In the genomic region with DNA sequence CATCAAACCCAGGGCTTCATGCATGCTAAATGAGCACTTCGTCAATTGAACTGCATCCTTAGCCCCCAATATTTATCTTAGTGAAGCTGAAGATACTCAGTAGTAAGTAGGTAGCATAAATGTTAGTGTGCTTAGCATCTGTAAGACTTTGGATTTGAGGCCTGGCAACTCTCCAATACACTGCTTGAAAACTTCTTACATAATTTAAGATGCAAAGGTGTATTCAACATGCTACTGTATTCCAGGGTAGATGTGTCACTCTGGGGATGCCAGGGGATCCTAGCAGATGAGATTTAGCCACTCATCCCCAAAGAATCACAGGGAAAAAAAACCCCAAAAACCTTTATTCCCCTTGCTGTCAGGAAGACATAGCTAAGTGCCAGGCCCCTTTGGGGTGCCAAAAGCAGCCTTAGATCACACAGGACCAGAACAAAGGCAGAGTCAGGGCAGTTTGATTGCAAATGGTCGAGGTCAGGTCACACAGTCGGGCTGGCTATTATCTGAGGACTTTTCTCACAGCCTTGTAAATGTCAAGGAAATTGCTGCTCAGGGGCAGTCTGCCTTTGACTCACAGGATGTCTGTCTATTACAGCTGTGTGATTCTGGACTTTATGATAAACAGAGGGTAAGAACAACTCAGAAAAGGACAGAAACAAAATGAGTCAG, we compare ENCODE assay signal across 10 mouse cellular contexts. TPM values are rescaled to one million over a fixed set of nuclear protein-coding genes. Genes with fewer than 3 reads are reported as not detected.
A peak's percentile ranks its signal among the peaks of the same experiment; 100 is the strongest.
DNase-seq lines count a peak whose midpoint lies in the region; ATAC-seq lines count a peak whose summit lies in the region.
"Had no signal": no experiment of that assay in that cellular context is flagged by ENCODE, and none has a peak within 500 bp of the region (broad histone marks: within the 10 kb centered on the region; RNA-seq: fewer than 3 reads in every experiment).

No protein-coding gene starts in this region.

- peak overlapping the region; percentile 80 for H3K27ac ChIP-seq in lung, embryonic 15.5 days
- peak overlapping the region; percentile 40; the same call in 1 of the 2 replicates for H3K27ac ChIP-seq in embryonic facial prominence, embryonic 10.5 days (replicated peaks)
- H3K27ac ChIP-seq in intestine, embryonic 15.5 days, result peak overlapping the region; percentile 85
- H3K27ac ChIP-seq in neural tube, embryonic 14.5 days (ENCODE audit: low read depth, low read length), result 0 out of 2 replicates have a peak overlapping the region, but pooled peaks have one; percentile 4

- H3K9ac ChIP-seq in lung, embryonic 15.5 days, result no peak overlapping the region
- no peak overlapping the region for H3K9ac ChIP-seq in intestine, embryonic 15.5 days
- no peak overlapping the region for H3K9ac ChIP-seq in neural tube, embryonic 14.5 days (replicated peaks; ENCODE audit: low read depth, low read length)

- H3K27me3 ChIP-seq in lung, embryonic 15.5 days, result no peaks in the 10 kb centered on the region
- H3K27me3 ChIP-seq in embryonic facial prominence, embryonic 10.5 days (replicated peaks; ENCODE audit: low read depth, poor library complexity, severe bottlenecking), result peaks cover 5% of the 10 kb centered on the region; the same call in 1 of the 2 replicates
- no peaks in the 10 kb centered on the region for H3K27me3 ChIP-seq in intestine, embryonic 15.5 days (replicated peaks)
- no peaks in the 10 kb centered on the region for H3K27me3 ChIP-seq in neural tube, embryonic 14.5 days (ENCODE audit: control insufficient read depth, insufficient read depth, low read length)

- H3K4me2 ChIP-seq in lung, embryonic 15.5 days, result no peak overlapping the region
- H3K4me2 ChIP-seq in intestine, embryonic 15.5 days (replicated peaks), result no peak overlapping the region
- no peak overlapping the region for H3K4me2 ChIP-seq in neural tube, embryonic 14.5 days (ENCODE audit: low read depth, low read length)

- ATAC-seq in lung, embryonic 15.5 days (ENCODE audit: borderline replicate concordance, extremely low read depth, low FRiP score, low TSS enrichment), result no peak
- no peak; the same call in 1 of the 2 replicates for ATAC-seq in intestine, embryonic 15.5 days
- peak; percentile 38; the same call in 1 of the 2 replicates for ATAC-seq in neural tube, embryonic 14.5 days (ENCODE audit: low read depth)
- no peak for ATAC-seq in inflammation-experienced regulatory T-cells, adult 6 months

- no peaks in the 10 kb centered on the region for H3K36me3 ChIP-seq in lung, embryonic 15.5 days
- no peaks in the 10 kb centered on the region for H3K36me3 ChIP-seq in embryonic facial prominence, embryonic 10.5 days (replicated peaks)
- H3K36me3 ChIP-seq in intestine, embryonic 15.5 days, result no peaks in the 10 kb centered on the region
- no peaks in the 10 kb centered on the region for H3K36me3 ChIP-seq in neural tube, embryonic 14.5 days (ENCODE audit: control insufficient read depth, insufficient read depth, low read length)

- no peak for DNase-seq in lung, postnatal 14 days
- DNase-seq in embryonic facial prominence, embryonic 10.5 days (ENCODE audit: low spot score), result peak; percentile 25
- DNase-seq in gastrocnemius, adult 8-10 months (ENCODE audit: low spot score in 2 of 2), result no peak

- H3K4me3 ChIP-seq in lung, embryonic 15.5 days, result no peak overlapping the region
- H3K4me3 ChIP-seq in embryonic facial prominence, embryonic 10.5 days, result no peak overlapping the region
- H3K4me3 ChIP-seq in intestine, embryonic 15.5 days (replicated peaks), result no peak overlapping the region
- no peak overlapping the region for H3K4me3 ChIP-seq in neural tube, embryonic 14.5 days (ENCODE audit: low read depth, low read length)

- WGBS in lung, embryonic 15.5 days, result 21% methylated on average over 3 of the region's 3 CpGs
- WGBS in embryonic facial prominence, embryonic 10.5 days, result 26% methylated on average over 3 of the region's 3 CpGs
- WGBS in intestine, embryonic 15.5 days, result 10% methylated on average over 3 of the region's 3 CpGs
- 10% methylated on average over 3 of the region's 3 CpGs for WGBS in neural tube, embryonic 14.5 days

- H3K9me3 ChIP-seq in lung, embryonic 15.5 days, result no peaks in the 10 kb centered on the region
- H3K9me3 ChIP-seq in embryonic facial prominence, embryonic 10.5 days, result no peaks in the 10 kb centered on the region
- H3K9me3 ChIP-seq in intestine, embryonic 15.5 days, result no peaks in the 10 kb centered on the region
- no peaks in the 10 kb centered on the region for H3K9me3 ChIP-seq in neural tube, embryonic 14.5 days (ENCODE audit: control insufficient read depth, low read length)

- H3K4me1 ChIP-seq in lung, embryonic 15.5 days, result peaks cover 33% of the 10 kb centered on the region
- H3K4me1 ChIP-seq in embryonic facial prominence, embryonic 10.5 days, result peaks cover 32% of the 10 kb centered on the region
- H3K4me1 ChIP-seq in intestine, embryonic 15.5 days (replicated peaks), result peaks cover 21% of the 10 kb centered on the region
- peaks cover 20% of the 10 kb centered on the region for H3K4me1 ChIP-seq in neural tube, embryonic 14.5 days (ENCODE audit: control insufficient read depth, insufficient read depth, low read length)

RNA-seq across cellular contexts. Expression of a gene that starts 17.0 kb away (rescaled TPM):
- polyA plus RNA-seq in lung, embryonic 15.5 days (2015; fragmentation: Nextera tagmentation; extraction: Ambion mirVana), result 23.4 and 26.0 TPM in 2 replicates
- 11.6 TPM in 2 replicates for polyA plus RNA-seq in embryonic facial prominence, embryonic 10.5 days (2016; fragmentation: Nextera tagmentation; extraction: Ambion mirVana)
- polyA plus RNA-seq in intestine, embryonic 15.5 days (2015; fragmentation: Nextera tagmentation; extraction: Ambion mirVana), result 18.3 and 21.4 TPM in 2 replicates
- polyA plus RNA-seq in neural tube, embryonic 14.5 days (2014; fragmentation: Nextera tagmentation; extraction: Ambion mirVana), result 16.7 and 27.0 TPM in 2 replicates
- 1 to 10 TPM; 1.8 to 3.3 (median 2.2) TPM for total RNA-seq in gastrocnemius, adult 8-10 months (2022)
- polyA plus RNA-seq in inflammation-experienced regulatory T-cells, adult 6 months (2017; shearing (Covaris generic)), result 10 to 100 TPM in 1 of 3 experiments, 1 to 10 TPM in 2; 8.9 to 10.1 (median 9.7) TPM

RNA-seq across cellular contexts. Expression of a gene that starts 17.9 kb away (rescaled TPM):
- polyA plus RNA-seq in lung, embryonic 15.5 days (2015; fragmentation: Nextera tagmentation; extraction: Ambion mirVana), result not detected in 2 replicates
- polyA plus RNA-seq in embryonic facial prominence, embryonic 10.5 days (2016; fragmentation: Nextera tagmentation; extraction: Ambion mirVana), result not detected in 2 replicates
- polyA plus RNA-seq in intestine, embryonic 15.5 days (2015; fragmentation: Nextera tagmentation; extraction: Ambion mirVana), result not detected in 2 replicates
- polyA plus RNA-seq in neural tube, embryonic 14.5 days (2014; fragmentation: Nextera tagmentation; extraction: Ambion mirVana), result not detected in 2 replicates
- total RNA-seq in gastrocnemius, adult 8-10 months (2022), result not detected
- polyA plus RNA-seq in inflammation-experienced regulatory T-cells, adult 6 months (2017; shearing (Covaris generic)), result not detected
- total RNA-seq: hematopoietic stem cell, adult 5-6 weeks had no signal
- polyA plus RNA-seq: embryonic facial prominence, embryonic 11.5 days; limb, embryonic 14.5 days had no signal

Comparison
In these comparisons a context has a peak if more than half of its experiments do, and no peak if none do; other contexts are left out.
1. H3K27ac ChIP-seq: peak in every context shown above with its lines; median percentile 85 in intestine, embryonic 15.5 days; 80 in lung, embryonic 15.5 days; 40 in embryonic facial prominence, embryonic 10.5 days; 4 in neural tube, embryonic 14.5 days.